Mouse (Mus musculus) heart, embryonic 16.5 days (tissue): ENCODE data around the gene Cfap74. TPM values are rescaled to one million over a fixed set of nuclear protein-coding genes. Genes with fewer than 3 reads are reported as not detected.

Experiments used
- ATAC-seq: fragments of 200-750 bp; cut with Nextera tagmentation; replicated peaks from 2 replicates; pipeline ENCODE4 v1.8.0; 2017; ENCODE audit warnings: moderate number of reproducible peaks; ENCODE audit not compliant: insufficient read depth, low FRiP score; ENCODE audit errors: extremely low read depth
- H3K27ac ChIP-seq: fragments of 300-500 bp; sonication (generic); 2 replicates; pipeline ENCODE4 v1.5.1; 2014; ENCODE audit warnings: mild to moderate bottlenecking, low read length, control low read depth, moderate library complexity
- H3K27me3 ChIP-seq: fragments of 300-500 bp; sonication (generic); 2 replicates; pipeline ENCODE4 v1.6.1; 2014; ENCODE audit warnings: low read length, mixed read lengths; ENCODE audit not compliant: control insufficient read depth, insufficient read depth
- H3K36me3 ChIP-seq: fragments of 300-500 bp; sonication (generic); 2 replicates; pipeline ENCODE4 v1.6.1; 2014; ENCODE audit not compliant: control insufficient read depth, insufficient read depth
- H3K4me1 ChIP-seq: fragments of 300-500 bp; sonication (generic); 2 replicates; pipeline ENCODE4 v1.6.1; 2014; ENCODE audit warnings: low read length, mixed read lengths; ENCODE audit not compliant: control insufficient read depth, insufficient read depth
- H3K4me2 ChIP-seq: fragments of 300-500 bp; sonication (generic); 2 replicates; pipeline ENCODE4 v1.6.1; 2014; ENCODE audit warnings: low read depth, mild to moderate bottlenecking, control low read depth, low read length
- H3K4me3 ChIP-seq: fragments of 300-500 bp; sonication (generic); 2 replicates; pipeline ENCODE4 v1.5.1; 2014; ENCODE audit warnings: mild to moderate bottlenecking, control low read depth, low read length
- H3K9ac ChIP-seq: fragments of 300-500 bp; sonication (generic); 2 replicates; pipeline ENCODE4 v1.6.1; 2014; ENCODE audit warnings: low read length, control low read depth
- H3K9me3 ChIP-seq: fragments of 300-500 bp; sonication (generic); replicated peaks from 2 replicates; pipeline ENCODE4 v1.6.1; 2016; ENCODE audit warnings: low read length; ENCODE audit not compliant: control insufficient read depth
- WGBS: fragments of 180-500 bp; shearing (Covaris S2); extraction: QIAGEN DNeasy Blood & Tissue Kit; methylation state at CpG from one replicate; pipeline ENCODE4 v1.1.7; 2014; 5-methylcytosine and 5-hydroxymethylcytosine counted together
- polyA plus RNA-seq: library from polyadenylated mRNA; unstranded; fragments of >200 nt; fragmentation: Nextera tagmentation; extraction: Ambion mirVana; gene quantifications from 2 replicates; pipeline ENCODE4 v1.2.1, GENCODE M21; 2015

Gene Cfap74
- polyA plus RNA-seq, 1 experiment from 2014 or later = 0.64 TPM

GRCm38 (mm10) chr4:155397511-155398221 is 11.3 kb upstream of the Cfap74 start, which contains the start of gene Gabrd:
Gene Gabrd, minus strand, starts transcription at chr4:155398112.
- peak; percentile 58 for ATAC-seq
- WGBS = 1% methylated on average over 57 of the region's 57 CpGs
- no peak within 1 kb of the TSS for H3K27ac ChIP-seq
- H3K27me3 ChIP-seq = peaks cover 33% of the 10 kb centered on the region
- peak within 1 kb of the TSS; percentile 33 for H3K4me3 ChIP-seq
- no peaks in the 10 kb centered on the region; the same call in 1 of the 2 replicates for H3K4me1 ChIP-seq
- H3K9ac ChIP-seq = no peak within 1 kb of the TSS
- H3K9me3 ChIP-seq = no peaks in the 10 kb centered on the region
- H3K36me3 ChIP-seq = no peaks in the 10 kb centered on the region
- H3K4me2 ChIP-seq = peak within 1 kb of the TSS; percentile 57

- Histone ChIP-seq H3K27me3 (peaks cover 33% of the 10 kb centered on the region), H3K9me3 (no peaks in the 10 kb centered on the region), H3K9ac (no peak overlapping the region), H3K4me3 (peak overlapping the region; percentile 33; the same call in 1 of the 2 replicates), H3K4me2 (peak overlapping the region; percentile 57), H3K27ac (no peak overlapping the region), H3K36me3 (no peaks in the 10 kb centered on the region), H3K4me1 (no peaks in the 10 kb centered on the region; the same call in 1 of the 2 replicates)
- WGBS = 4% methylated on average over 9 of the region's 9 CpGs
- ATAC-seq = no peak
Measured at GRCm38 (mm10) chr4:155398222-155398540, 10.8 kb upstream of the Cfap74 start.

- Histone ChIP-seq H3K4me1 (no peaks in the 10 kb centered on the region; the same call in 1 of the 2 replicates), H3K27me3 (peaks cover 23% of the 10 kb centered on the region), H3K27ac (no peak overlapping the region), H3K4me2 (no peak overlapping the region), H3K36me3 (no peaks in the 10 kb centered on the region), H3K4me3 (no peak overlapping the region), H3K9me3 (peaks cover 4% of the 10 kb centered on the region; the same call in 1 of the 2 replicates), H3K9ac (no peak overlapping the region)
- no peak for ATAC-seq
- 65% methylated on average over 7 of the region's 7 CpGs for WGBS
Measured at GRCm38 (mm10) chr4:155401121-155401520, 7.9 kb upstream of the Cfap74 start.

- Histone ChIP-seq H3K4me3 (no peak overlapping the region), H3K9me3 (peaks cover 4% of the 10 kb centered on the region; the same call in 1 of the 2 replicates), H3K27me3 (peaks cover 13% of the 10 kb centered on the region), H3K27ac (no peak overlapping the region), H3K4me1 (no peaks in the 10 kb centered on the region; the same call in 1 of the 2 replicates), H3K4me2 (no peak overlapping the region), H3K36me3 (no peaks in the 10 kb centered on the region), H3K9ac (no peak overlapping the region)
- ATAC-seq = no peak
- WGBS = 63% methylated on average over 1 of the region's 1 CpGs
Measured at GRCm38 (mm10) chr4:155402489-155402888, 6.5 kb upstream of the Cfap74 start.

- no peaks in the 10 kb centered on the region for H3K36me3 ChIP-seq
- ATAC-seq = no peak; the same call in 1 of the 2 replicates
- H3K9me3 ChIP-seq = peaks cover 4% of the 10 kb centered on the region; the same call in 1 of the 2 replicates
- H3K4me1 ChIP-seq = peaks cover 4% of the 10 kb centered on the region; the same call in 1 of the 2 replicates
- H3K9ac ChIP-seq = no peak overlapping the region
- peak overlapping the region; percentile 57 for H3K4me3 ChIP-seq
- peak overlapping the region; percentile 88 for H3K4me2 ChIP-seq
- H3K27me3 ChIP-seq = peaks cover 9% of the 10 kb centered on the region
- no peak overlapping the region for H3K27ac ChIP-seq
- WGBS = 3% methylated on average over 8 of the region's 8 CpGs
Measured at GRCm38 (mm10) chr4:155408695-155409057, 314 bp upstream of the Cfap74 start.

GRCm38 (mm10) chr4:155412124-155412523 is 3.1 kb downstream of the Cfap74 start:
- 78% methylated on average over 6 of the region's 6 CpGs for WGBS
- no peaks in the 10 kb centered on the region for H3K36me3 ChIP-seq
- no peaks in the 10 kb centered on the region for H3K9me3 ChIP-seq
- no peak overlapping the region for H3K27ac ChIP-seq
- H3K4me2 ChIP-seq = no peak overlapping the region
- no peak for ATAC-seq
- H3K27me3 ChIP-seq = peaks cover 9% of the 10 kb centered on the region
- peaks cover 4% of the 10 kb centered on the region; the same call in 1 of the 2 replicates for H3K4me1 ChIP-seq
- no peak overlapping the region for H3K9ac ChIP-seq
- H3K4me3 ChIP-seq = no peak overlapping the region

- Histone ChIP-seq H3K4me1 (peaks cover 1% of the 10 kb centered on the region; the same call in 1 of the 2 replicates), H3K27ac (no peak overlapping the region), H3K9me3 (no peaks in the 10 kb centered on the region), H3K36me3 (no peaks in the 10 kb centered on the region), H3K9ac (no peak overlapping the region), H3K4me3 (no peak overlapping the region), H3K27me3 (peaks cover 6% of the 10 kb centered on the region; the same call in 1 of the 2 replicates), H3K4me2 (no peak overlapping the region)
- 83% methylated on average over 11 of the region's 11 CpGs for WGBS
- no peak for ATAC-seq
Measured at GRCm38 (mm10) chr4:155413641-155414335, 4.8 kb downstream of the Cfap74 start.

- Histone ChIP-seq H3K4me3 (no peak overlapping the region), H3K4me2 (no peak overlapping the region), H3K4me1 (no peaks in the 10 kb centered on the region), H3K36me3 (no peaks in the 10 kb centered on the region), H3K27me3 (no peaks in the 10 kb centered on the region), H3K9me3 (no peaks in the 10 kb centered on the region), H3K27ac (no peak overlapping the region), H3K9ac (no peak overlapping the region)
- no peak for ATAC-seq
- WGBS = 68% methylated on average over 9 of the region's 9 CpGs
Measured at GRCm38 (mm10) chr4:155414656-155415235, 5.8 kb downstream of the Cfap74 start.

GRCm38 (mm10) chr4:155420137-155420536 is 11.1 kb downstream of the Cfap74 start:
- Histone ChIP-seq H3K9me3 (no peaks in the 10 kb centered on the region), H3K4me3 (no peak overlapping the region), H3K27me3 (no peaks in the 10 kb centered on the region), H3K4me2 (no peak overlapping the region), H3K9ac (no peak overlapping the region), H3K4me1 (no peaks in the 10 kb centered on the region), H3K27ac (no peak overlapping the region), H3K36me3 (no peaks in the 10 kb centered on the region)
- WGBS = 77% methylated on average over 3 of the region's 3 CpGs
- ATAC-seq = no peak
